Mouse (Mus musculus): Measurements from ENCODE around the gene Nphs1. TPM values are rescaled to one million over a fixed set of nuclear protein-coding genes. Genes with fewer than 3 reads are reported as not detected.
A peak's percentile ranks its signal among the peaks of the same experiment; 100 is the strongest.

Gene Nphs1
- polyA plus RNA-seq, 1 experiment from 2014 or later, result 0.24 TPM

- ATAC-seq (replicated peaks; ENCODE audit: low FRiP score), result no peak
- Histone ChIP-seq H3K9me3 (ENCODE audit: control insufficient read depth, low read length) (no peaks in the 10 kb centered on the region), H3K36me3 (ENCODE audit: control insufficient read depth, insufficient read depth, low read length) (no peaks in the 10 kb centered on the region), H3K4me1 (replicated peaks; ENCODE audit: control insufficient read depth, insufficient read depth, low read length) (peaks cover 7% of the 10 kb centered on the region; the same call in 1 of the 2 replicates), H3K27me3 (ENCODE audit: control insufficient read depth, insufficient read depth, low read length) (no peaks in the 10 kb centered on the region), H3K4me3 (ENCODE audit: low read depth, low read length) (no peak overlapping the region), H3K4me2 (ENCODE audit: low read depth, low read length, severe bottlenecking) (no peak overlapping the region), H3K9ac (ENCODE audit: low read length) (no peak overlapping the region), H3K27ac (ENCODE audit: low read depth, low read length) (no peak overlapping the region)
- no peak for DNase-seq (ENCODE audit: low spot score)
- 88% methylated on average over 3 of the region's 3 CpGs for WGBS
Observed at GRCm38 (mm10) chr7:30420673-30421072, 37.4 kb upstream of the Nphs1 start.

GRCm38 (mm10) chr7:30421175-30421889, 36.8 kb upstream of the Nphs1 start, which contains the start of gene Nfkbid:
Gene Nfkbid (plus strand): TSS chr7:30421732.
- no peaks in the 10 kb centered on the region for H3K36me3 ChIP-seq (ENCODE audit: control insufficient read depth, insufficient read depth, low read length)
- no peaks in the 10 kb centered on the region for H3K27me3 ChIP-seq (ENCODE audit: control insufficient read depth, insufficient read depth, low read length)
- H3K9me3 ChIP-seq (ENCODE audit: control insufficient read depth, low read length), result no peaks in the 10 kb centered on the region
- H3K27ac ChIP-seq (ENCODE audit: low read depth, low read length), result no peak within 1 kb of the TSS
- WGBS, result 8% methylated on average over 31 of the region's 31 CpGs
- peak within 1 kb of the TSS; percentile 94 for H3K4me2 ChIP-seq (ENCODE audit: low read depth, low read length, severe bottlenecking)
- peak within 1 kb of the TSS; percentile 52 for H3K4me3 ChIP-seq (ENCODE audit: low read depth, low read length)
- peaks cover 7% of the 10 kb centered on the region; the same call in 1 of the 2 replicates for H3K4me1 ChIP-seq (replicated peaks; ENCODE audit: control insufficient read depth, insufficient read depth, low read length)
- H3K9ac ChIP-seq (ENCODE audit: low read length), result peak within 1 kb of the TSS; percentile 63
- peak; percentile 68 for DNase-seq (ENCODE audit: low spot score)
- ATAC-seq (replicated peaks; ENCODE audit: low FRiP score), result peak; percentile 57

- Histone ChIP-seq H3K9ac (ENCODE audit: low read length) (peak overlapping the region; percentile 63), H3K9me3 (ENCODE audit: control insufficient read depth, low read length) (no peaks in the 10 kb centered on the region), H3K27me3 (ENCODE audit: control insufficient read depth, insufficient read depth, low read length) (no peaks in the 10 kb centered on the region), H3K36me3 (ENCODE audit: control insufficient read depth, insufficient read depth, low read length) (no peaks in the 10 kb centered on the region), H3K4me1 (replicated peaks; ENCODE audit: control insufficient read depth, insufficient read depth, low read length) (peaks cover 7% of the 10 kb centered on the region; the same call in 1 of the 2 replicates), H3K27ac (ENCODE audit: low read depth, low read length) (no peak overlapping the region), H3K4me3 (ENCODE audit: low read depth, low read length) (peak overlapping the region; percentile 52), H3K4me2 (ENCODE audit: low read depth, low read length, severe bottlenecking) (peak overlapping the region; percentile 94)
- peak; percentile 81 for ATAC-seq (replicated peaks; ENCODE audit: low FRiP score)
- under 1% methylated on average over 45 of the region's 45 CpGs for WGBS
- peak; percentile 93 for DNase-seq (ENCODE audit: low spot score)
Observed at GRCm38 (mm10) chr7:30421890-30422435, 36.2 kb upstream of the Nphs1 start.

GRCm38 (mm10) chr7:30422560-30422959, 35.6 kb upstream of the Nphs1 start:
- H3K27ac ChIP-seq (ENCODE audit: low read depth, low read length), result no peak overlapping the region
- H3K9me3 ChIP-seq (ENCODE audit: control insufficient read depth, low read length), result no peaks in the 10 kb centered on the region
- H3K4me1 ChIP-seq (replicated peaks; ENCODE audit: control insufficient read depth, insufficient read depth, low read length), result peaks cover 7% of the 10 kb centered on the region; the same call in 1 of the 2 replicates
- H3K4me3 ChIP-seq (ENCODE audit: low read depth, low read length), result peak overlapping the region; percentile 52
- H3K9ac ChIP-seq (ENCODE audit: low read length), result peak overlapping the region; percentile 63
- DNase-seq (ENCODE audit: low spot score) (no peak), ATAC-seq (replicated peaks; ENCODE audit: low FRiP score) (no peak; the same call in none of the 2 replicates)
- 14% methylated on average over 9 of the region's 9 CpGs for WGBS
- H3K27me3 ChIP-seq (ENCODE audit: control insufficient read depth, insufficient read depth, low read length), result no peaks in the 10 kb centered on the region
- peak overlapping the region; percentile 94 for H3K4me2 ChIP-seq (ENCODE audit: low read depth, low read length, severe bottlenecking)
- H3K36me3 ChIP-seq (ENCODE audit: control insufficient read depth, insufficient read depth, low read length), result no peaks in the 10 kb centered on the region

- no peak for DNase-seq (ENCODE audit: low spot score)
Observed at GRCm38 (mm10) chr7:30423071-30423641, 35.0 kb upstream of the Nphs1 start.

GRCm38 (mm10) chr7:30429327-30429726, 28.8 kb upstream of the Nphs1 start:
- H3K9me3 ChIP-seq (ENCODE audit: control insufficient read depth, low read length), result no peaks in the 10 kb centered on the region
- H3K27ac ChIP-seq (ENCODE audit: low read depth, low read length), result no peak overlapping the region
- ATAC-seq (replicated peaks; ENCODE audit: low FRiP score), result no peak
- H3K4me3 ChIP-seq (ENCODE audit: low read depth, low read length), result no peak overlapping the region
- H3K4me2 ChIP-seq (ENCODE audit: low read depth, low read length, severe bottlenecking), result no peak overlapping the region
- no peaks in the 10 kb centered on the region for H3K27me3 ChIP-seq (ENCODE audit: control insufficient read depth, insufficient read depth, low read length)
- no peaks in the 10 kb centered on the region for H3K4me1 ChIP-seq (replicated peaks; ENCODE audit: control insufficient read depth, insufficient read depth, low read length)
- H3K36me3 ChIP-seq (ENCODE audit: control insufficient read depth, insufficient read depth, low read length), result no peaks in the 10 kb centered on the region
- DNase-seq (ENCODE audit: low spot score), result no peak
- H3K9ac ChIP-seq (ENCODE audit: low read length), result no peak overlapping the region

More at GRCm38 (mm10) chr7:30423071-30423641, 35.0 kb upstream of the Nphs1 start:
- Histone ChIP-seq H3K27me3 (ENCODE audit: control insufficient read depth, insufficient read depth, low read length) (no peaks in the 10 kb centered on the region), H3K27ac (ENCODE audit: low read depth, low read length) (no peak overlapping the region), H3K9ac (ENCODE audit: low read length) (peak overlapping the region; percentile 63), H3K36me3 (ENCODE audit: control insufficient read depth, insufficient read depth, low read length) (no peaks in the 10 kb centered on the region), H3K4me1 (replicated peaks; ENCODE audit: control insufficient read depth, insufficient read depth, low read length) (peaks cover 7% of the 10 kb centered on the region; the same call in 1 of the 2 replicates), H3K9me3 (ENCODE audit: control insufficient read depth, low read length) (no peaks in the 10 kb centered on the region), H3K4me2 (ENCODE audit: low read depth, low read length, severe bottlenecking) (peak overlapping the region; percentile 94), H3K4me3 (ENCODE audit: low read depth, low read length) (peak overlapping the region; percentile 52)
- ATAC-seq (replicated peaks; ENCODE audit: low FRiP score), result no peak
- WGBS, result 55% methylated on average over 23 of the region's 23 CpGs

- Histone ChIP-seq H3K9ac (ENCODE audit: low read length) (no peak overlapping the region), H3K36me3 (ENCODE audit: control insufficient read depth, insufficient read depth, low read length) (no peaks in the 10 kb centered on the region), H3K27me3 (ENCODE audit: control insufficient read depth, insufficient read depth, low read length) (no peaks in the 10 kb centered on the region), H3K4me2 (ENCODE audit: low read depth, low read length, severe bottlenecking) (no peak overlapping the region), H3K27ac (ENCODE audit: low read depth, low read length) (no peak overlapping the region), H3K9me3 (ENCODE audit: control insufficient read depth, low read length) (no peaks in the 10 kb centered on the region), H3K4me1 (replicated peaks; ENCODE audit: control insufficient read depth, insufficient read depth, low read length) (no peaks in the 10 kb centered on the region), H3K4me3 (ENCODE audit: low read depth, low read length) (no peak overlapping the region)
- DNase-seq (ENCODE audit: low spot score) (no peak), ATAC-seq (replicated peaks; ENCODE audit: low FRiP score) (no peak)
- WGBS, result 83% methylated on average over 2 of the region's 2 CpGs
Observed at GRCm38 (mm10) chr7:30430191-30430590, 27.9 kb upstream of the Nphs1 start.

GRCm38 (mm10) chr7:30431793-30432192, 26.3 kb upstream of the Nphs1 start:
- Histone ChIP-seq H3K36me3 (ENCODE audit: control insufficient read depth, insufficient read depth, low read length) (no peaks in the 10 kb centered on the region), H3K9me3 (ENCODE audit: control insufficient read depth, low read length) (no peaks in the 10 kb centered on the region), H3K27ac (ENCODE audit: low read depth, low read length) (no peak overlapping the region), H3K4me1 (replicated peaks; ENCODE audit: control insufficient read depth, insufficient read depth, low read length) (no peaks in the 10 kb centered on the region), H3K9ac (ENCODE audit: low read length) (no peak overlapping the region), H3K4me3 (ENCODE audit: low read depth, low read length) (no peak overlapping the region), H3K4me2 (ENCODE audit: low read depth, low read length, severe bottlenecking) (no peak overlapping the region), H3K27me3 (ENCODE audit: control insufficient read depth, insufficient read depth, low read length) (no peaks in the 10 kb centered on the region)
- peak; percentile 62 for DNase-seq (ENCODE audit: low spot score)
- 0 out of 2 replicates have a peak, but pooled peaks have one; percentile 30 for ATAC-seq (replicated peaks; ENCODE audit: low FRiP score)
- 15% methylated on average over 3 of the region's 3 CpGs for WGBS
